Mouse (Mus musculus): ENCODE data around the gene Zcchc9.

The Zcchc9 gene

DNA sequence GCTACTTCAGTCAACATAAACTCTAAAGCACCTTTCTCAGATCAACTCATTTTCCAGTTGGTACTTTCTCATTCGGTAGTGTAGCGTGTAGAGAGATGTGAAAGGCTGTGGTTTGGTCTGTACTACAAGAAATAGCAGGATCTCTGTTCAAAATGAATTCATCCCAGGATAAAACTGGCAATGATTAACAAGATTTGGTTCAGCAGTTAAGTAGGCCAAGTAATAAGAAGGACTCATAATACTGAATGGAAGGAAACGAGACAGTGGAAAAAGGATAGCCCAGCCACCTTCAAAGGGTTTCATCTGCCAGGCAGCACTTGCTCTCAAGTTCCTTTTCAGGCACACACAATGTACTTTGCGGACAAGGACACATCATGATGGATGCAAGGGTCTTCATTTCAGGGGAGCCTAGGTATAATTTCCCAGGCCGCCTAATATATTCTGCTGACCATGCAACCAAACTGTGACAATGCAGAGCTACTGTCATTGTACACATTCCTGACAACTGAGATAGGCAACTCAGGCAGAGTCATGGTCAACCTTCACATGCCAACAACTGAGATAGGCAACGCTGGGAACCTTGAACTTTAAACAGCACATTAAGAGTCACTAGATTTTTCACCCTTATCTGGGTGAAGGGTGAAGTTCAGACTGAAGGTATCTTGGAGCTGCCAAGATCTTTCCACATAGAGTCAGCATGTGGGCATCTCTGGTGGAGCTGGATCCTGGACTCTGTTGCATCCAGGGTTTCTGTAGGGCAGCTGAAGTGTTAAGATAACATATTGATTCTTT lies 45.7 kb downstream of the Zcchc9 start:
- no peak for DNase-seq (ENCODE audit: extremely low read depth, insufficient read length, low spot score)

DNA sequence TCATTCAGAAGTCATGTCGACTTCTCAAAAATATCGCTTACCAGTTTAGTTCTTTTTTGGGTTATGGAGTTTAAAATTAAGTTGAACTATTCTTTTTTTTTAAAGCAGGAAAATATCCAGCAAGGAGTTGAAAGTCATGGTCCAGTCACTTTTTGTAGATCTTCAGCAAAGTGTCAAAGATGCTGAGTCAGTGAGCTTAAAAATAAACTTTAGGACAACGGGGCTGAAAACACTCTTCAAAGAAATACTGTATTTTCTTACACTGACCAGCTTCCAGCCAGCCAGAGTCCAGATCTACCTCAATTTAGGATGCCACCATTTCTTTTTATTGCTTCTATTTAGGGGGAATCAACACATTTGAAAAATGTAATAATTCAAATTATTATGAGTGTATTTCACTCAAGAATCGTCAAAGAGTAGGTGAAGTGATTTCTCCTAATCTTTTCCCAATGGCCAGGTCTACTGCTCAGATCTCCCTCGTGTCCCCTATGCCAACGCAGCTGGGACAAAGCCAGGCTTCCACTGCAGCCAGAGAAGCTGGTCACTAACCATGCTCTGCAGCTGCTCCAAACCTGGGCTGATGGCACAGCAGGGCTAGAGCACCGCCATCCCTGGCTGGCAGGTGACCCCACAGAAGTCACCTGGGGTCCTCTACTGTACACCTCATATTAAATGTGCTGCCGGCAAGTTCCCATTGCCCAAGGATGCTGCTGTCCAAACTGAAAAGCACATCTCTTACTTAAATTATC lies 47.0 kb downstream of the Zcchc9 start:
- no peak for DNase-seq (ENCODE audit: extremely low read depth, insufficient read length, low spot score)

DNA sequence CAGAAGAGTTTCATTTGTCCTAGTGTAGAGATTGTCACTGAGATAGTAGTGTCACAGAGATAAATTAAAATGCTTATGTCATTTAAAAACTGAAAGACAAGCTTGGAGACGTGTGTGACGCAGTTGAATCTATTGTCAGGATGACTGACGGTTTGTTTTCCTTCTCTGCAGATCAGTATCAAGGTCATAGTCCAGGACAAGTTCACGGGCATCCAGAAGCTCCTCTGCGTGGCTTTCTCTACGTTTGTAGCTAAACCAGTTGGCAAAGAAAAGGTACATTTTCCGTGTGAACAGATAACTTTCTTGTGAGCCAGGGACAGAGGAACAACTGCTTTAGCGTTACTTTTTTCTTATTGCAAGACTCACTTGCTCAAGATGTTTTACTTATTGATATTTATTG lies 47.7 kb downstream of the Zcchc9 start:
- no peak for DNase-seq (ENCODE audit: extremely low read depth, insufficient read length, low spot score)

GRCm38 (mm10) chr13:91758316-91759048 lies 49.0 kb downstream of the Zcchc9 start:
- DNase-seq (ENCODE audit: extremely low read depth, insufficient read length, low spot score) = no peak

- DNase-seq (ENCODE audit: extremely low read depth, insufficient read length, low spot score) = peak; percentile 55
Observed at GRCm38 (mm10) chr13:91756230-91756629, 51.3 kb downstream of the Zcchc9 start.

DNA sequence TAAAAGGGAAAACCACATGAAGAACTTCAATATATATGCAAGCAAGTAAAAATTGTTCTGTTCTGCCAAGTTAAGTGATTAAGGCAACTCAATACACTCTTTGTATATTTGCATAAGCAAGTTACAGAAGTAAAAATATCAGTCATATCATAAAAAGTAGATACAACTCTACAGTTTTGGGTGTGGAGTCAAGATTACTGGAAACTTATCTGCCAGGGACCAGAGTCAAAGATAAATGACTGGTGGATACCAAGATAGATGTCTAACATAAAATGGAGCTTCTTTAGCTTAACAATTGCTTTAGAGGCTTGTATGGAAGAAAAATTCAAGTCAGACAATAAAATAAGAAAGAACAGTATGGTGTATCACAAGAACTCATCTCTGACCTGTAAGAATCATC lies 52.7 kb downstream of the Zcchc9 start:
- DNase-seq (ENCODE audit: extremely low read depth, insufficient read length, low spot score) = no peak

GRCm38 (mm10) chr13:91753724-91754123 lies 53.8 kb downstream of the Zcchc9 start:
- no peak for DNase-seq (ENCODE audit: extremely low read depth, insufficient read length, low spot score)

DNA sequence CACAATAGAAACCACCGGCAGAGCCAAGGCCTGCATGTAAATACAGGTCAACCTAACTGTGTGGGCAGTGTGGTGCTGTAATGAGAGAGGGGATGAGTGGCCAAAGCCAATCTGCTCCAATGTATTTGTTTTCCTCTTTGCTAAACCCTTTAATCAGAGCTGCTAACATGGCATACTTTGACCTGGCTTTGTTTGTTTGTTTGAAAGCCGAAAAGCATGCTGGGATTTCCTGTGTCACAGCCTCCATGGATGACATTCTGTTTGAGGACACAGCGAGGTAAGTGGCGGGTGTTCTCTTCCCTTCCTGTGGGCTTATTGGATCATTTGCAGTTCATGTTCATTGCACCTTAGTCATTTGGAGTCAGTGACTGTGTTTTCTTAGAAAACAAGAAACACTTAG lies 57.5 kb downstream of the Zcchc9 start:
- DNase-seq (ENCODE audit: extremely low read depth, insufficient read length, low spot score) = no peak

DNA sequence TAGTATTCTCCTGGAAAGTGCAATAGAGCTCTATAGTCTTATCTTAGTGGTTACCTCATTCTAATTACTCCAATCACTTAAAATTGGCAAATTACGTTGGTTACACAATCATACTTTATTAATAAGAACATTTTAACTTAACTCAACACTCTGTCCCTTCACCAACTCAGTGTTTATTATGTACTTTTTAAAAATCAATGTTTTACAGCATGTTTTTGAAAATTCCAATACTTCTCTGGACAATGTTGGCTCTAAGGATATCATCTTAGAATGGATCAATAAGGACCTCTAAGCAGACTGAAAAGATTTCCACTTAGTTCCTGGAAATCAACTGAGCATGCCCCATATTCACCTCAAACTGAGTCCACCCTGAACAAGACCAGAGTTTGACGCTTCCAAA lies 59.1 kb downstream of the Zcchc9 start:
- no peak for DNase-seq (ENCODE audit: extremely low read depth, insufficient read length, low spot score)

All from 3134 (cell line).